Mouse (Mus musculus): ENCODE measurements around the gene Mrps12. TPM values are rescaled to one million over a fixed set of nuclear protein-coding genes. Genes with fewer than 3 reads are reported as not detected.
A peak's percentile ranks its signal among the peaks of the same experiment; 100 is the strongest.
"Not testable (repeated sequence)": the region's sequence is repeated elsewhere in the genome, so short reads cannot be mapped to it uniquely, and the experiment has no call there.

Mrps12 gene
- polyA plus RNA-seq, 1 experiment from 2014 or later, result 164 TPM

DNA sequence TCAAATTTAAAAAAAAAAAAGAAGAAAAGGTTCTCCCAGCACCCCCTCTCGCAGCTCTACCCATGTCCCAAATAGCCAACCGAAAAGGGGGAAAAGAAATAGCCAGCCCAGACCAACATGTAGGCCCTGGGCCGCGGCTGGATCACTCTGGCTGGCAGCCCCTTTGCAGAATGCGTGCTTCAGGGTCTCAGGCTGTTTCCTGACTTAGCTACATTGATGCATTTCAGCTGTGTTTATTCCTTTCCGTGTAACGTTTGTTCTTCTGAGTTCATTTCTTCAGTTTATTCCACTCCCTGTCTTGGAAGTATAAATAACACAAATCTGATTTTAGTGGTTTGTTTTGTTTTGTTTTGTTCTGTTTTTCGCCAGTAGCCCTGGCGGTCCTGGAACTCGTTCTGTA is 23.9 kb downstream of the Mrps12 start:
- Histone ChIP-seq H3K27me3 (replicated peaks; ENCODE audit: low read depth, poor library complexity, severe bottlenecking) (peaks cover 13% of the 10 kb centered on the region; the same call in 1 of the 2 replicates), H3K27ac (replicated peaks) (no peak overlapping the region), H3K36me3 (replicated peaks) (no peaks in the 10 kb centered on the region), H3K4me3 (no peak overlapping the region), H3K4me1 (peaks cover 27% of the 10 kb centered on the region), H3K9me3 (no peaks in the 10 kb centered on the region)
- no peak for DNase-seq (ENCODE audit: low spot score)
- 87% methylated on average over 10 of the region's 10 CpGs for WGBS

GRCm38 (mm10) chr7:28716590-28717281 is 24.9 kb downstream of the Mrps12 start, which contains the start of gene Fbxo17:
Gene Fbxo17 (plus strand): TSS chr7:28716804.
- Histone ChIP-seq H3K9me3 (no peaks in the 10 kb centered on the region), H3K36me3 (replicated peaks) (no peaks in the 10 kb centered on the region), H3K4me3 (peak within 1 kb of the TSS; percentile 65), H3K27ac (replicated peaks) (peak within 1 kb of the TSS; percentile 86), H3K27me3 (replicated peaks; ENCODE audit: low read depth, poor library complexity, severe bottlenecking) (peaks cover 13% of the 10 kb centered on the region; the same call in 1 of the 2 replicates), H3K4me1 (peaks cover 27% of the 10 kb centered on the region)
- 3% methylated on average over 36 of the region's 36 CpGs for WGBS
- DNase-seq (ENCODE audit: low spot score), result peak; percentile 88

GRCm38 (mm10) chr7:28715598-28715997 is 26.0 kb downstream of the Mrps12 start:
- DNase-seq (ENCODE audit: low spot score), result no peak
- Histone ChIP-seq H3K36me3 (replicated peaks) (no peaks in the 10 kb centered on the region), H3K27ac (replicated peaks) (no peak overlapping the region), H3K27me3 (replicated peaks; ENCODE audit: low read depth, poor library complexity, severe bottlenecking) (peaks cover 13% of the 10 kb centered on the region; the same call in 1 of the 2 replicates), H3K9me3 (no peaks in the 10 kb centered on the region), H3K4me3 (no peak overlapping the region), H3K4me1 (peaks cover 27% of the 10 kb centered on the region)
- whole genome bisulfite sequencing, result 98% methylated on average over 2 of the region's 2 CpGs

DNA sequence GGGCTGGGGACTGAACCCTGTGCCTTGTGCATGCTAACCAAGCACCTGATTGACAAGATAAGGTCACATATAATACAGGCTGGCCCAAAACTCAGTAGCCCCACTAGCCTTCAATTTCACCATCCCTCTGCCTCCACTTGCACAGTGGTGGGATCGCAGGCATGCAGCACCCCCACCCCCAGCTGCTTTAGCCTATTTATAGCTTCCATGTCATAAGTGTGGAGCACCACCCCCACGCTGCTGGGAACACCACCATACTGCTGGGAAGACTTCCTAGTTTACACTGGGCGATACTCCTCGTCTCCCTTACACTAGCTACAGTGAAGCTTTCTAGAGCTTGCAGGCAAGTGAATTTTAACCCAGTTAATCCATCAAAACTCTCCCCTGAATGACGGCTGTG is 27.0 kb downstream of the Mrps12 start:
- peaks cover 27% of the 10 kb centered on the region for H3K4me1 ChIP-seq
- no peak for DNase-seq (ENCODE audit: low spot score)
- H3K27me3 ChIP-seq (replicated peaks; ENCODE audit: low read depth, poor library complexity, severe bottlenecking), result peaks cover 13% of the 10 kb centered on the region; the same call in 1 of the 2 replicates
- WGBS, result 87% methylated on average over 5 of the region's 5 CpGs
- H3K4me3 ChIP-seq, result no peak overlapping the region
- H3K36me3 ChIP-seq (replicated peaks), result no peaks in the 10 kb centered on the region
- H3K9me3 ChIP-seq, result no peaks in the 10 kb centered on the region
- H3K27ac ChIP-seq (replicated peaks), result no peak overlapping the region

DNA sequence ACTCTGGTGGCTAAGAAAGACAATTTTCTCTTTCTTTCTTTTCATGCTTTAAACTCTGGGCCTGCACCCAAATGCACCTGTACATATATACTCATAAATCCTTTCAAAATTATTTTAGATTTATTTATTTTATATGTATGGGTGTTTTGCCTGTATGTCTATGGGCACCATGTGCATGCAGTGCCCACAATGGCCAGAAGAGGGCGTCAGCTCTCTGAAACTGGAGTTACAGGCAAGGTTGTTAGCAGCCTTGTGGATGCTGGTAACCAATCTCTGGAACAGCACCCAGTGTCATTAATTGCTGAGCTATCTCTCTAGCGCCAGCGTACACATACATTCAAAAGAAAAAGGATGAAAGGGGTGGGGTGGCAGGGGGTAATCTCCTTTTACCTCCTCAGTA is 30.7 kb downstream of the Mrps12 start:
- 66% methylated on average over 3 of the region's 3 CpGs for WGBS
- Histone ChIP-seq H3K4me1 (peaks cover 5% of the 10 kb centered on the region), H3K27ac (replicated peaks) (no peak overlapping the region), H3K36me3 (replicated peaks) (no peaks in the 10 kb centered on the region), H3K9me3 (no peaks in the 10 kb centered on the region), H3K27me3 (replicated peaks; ENCODE audit: low read depth, poor library complexity, severe bottlenecking) (peaks cover 10% of the 10 kb centered on the region; the same call in 1 of the 2 replicates), H3K4me3 (no peak overlapping the region)
- no peak for DNase-seq (ENCODE audit: low spot score)

- peaks cover 4% of the 10 kb centered on the region for H3K4me1 ChIP-seq
- no peak overlapping the region for H3K4me3 ChIP-seq
- no peaks in the 10 kb centered on the region for H3K36me3 ChIP-seq (replicated peaks)
- no peak for DNase-seq (ENCODE audit: low spot score)
- H3K27me3 ChIP-seq (replicated peaks; ENCODE audit: low read depth, poor library complexity, severe bottlenecking), result peaks cover 1% of the 10 kb centered on the region; the same call in 1 of the 2 replicates
- no peaks in the 10 kb centered on the region for H3K9me3 ChIP-seq
- no peak overlapping the region for H3K27ac ChIP-seq (replicated peaks)
Measured at GRCm38 (mm10) chr7:28709454-28709853, 32.2 kb downstream of the Mrps12 start.

DNA sequence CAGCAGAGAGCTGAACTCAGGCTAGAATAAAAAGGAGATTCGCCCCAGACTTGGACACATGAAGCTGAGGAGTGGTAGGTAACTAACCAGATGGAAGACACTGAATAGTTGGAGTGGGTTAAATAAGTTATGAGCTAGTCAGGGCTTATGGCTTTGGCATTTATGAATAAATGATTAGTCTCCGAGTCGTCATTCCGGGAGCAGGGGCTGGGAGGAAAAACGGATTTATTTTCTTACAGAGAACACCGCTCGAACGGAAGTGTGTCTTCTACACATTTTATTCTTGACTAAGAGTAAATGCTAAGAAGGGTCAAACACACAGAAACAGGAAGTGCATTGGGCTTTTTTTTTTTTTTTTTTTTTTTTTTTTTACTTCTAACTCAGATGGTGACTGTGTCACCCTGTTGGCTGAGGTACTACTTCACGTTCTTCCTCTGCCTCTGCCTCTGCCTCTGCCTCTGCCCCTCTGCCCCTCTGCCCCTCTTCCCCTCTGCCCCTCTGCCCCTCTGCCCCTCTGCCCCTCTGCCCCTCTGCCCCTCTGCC is 38.9 kb downstream of the Mrps12 start:
- 77% methylated on average over 9 of the region's 9 CpGs for WGBS
- Histone ChIP-seq H3K9me3 (peaks cover 9% of the 10 kb centered on the region; the same call in 1 of the 2 replicates), H3K4me3 (no peak overlapping the region), H3K27me3 (replicated peaks; ENCODE audit: low read depth, poor library complexity, severe bottlenecking) (no peaks in the 10 kb centered on the region), H3K4me1 (no peaks in the 10 kb centered on the region), H3K27ac (replicated peaks) (no peak overlapping the region), H3K36me3 (replicated peaks) (peaks cover 19% of the 10 kb centered on the region)
- DNase-seq (ENCODE audit: low spot score), result no peak

DNA sequence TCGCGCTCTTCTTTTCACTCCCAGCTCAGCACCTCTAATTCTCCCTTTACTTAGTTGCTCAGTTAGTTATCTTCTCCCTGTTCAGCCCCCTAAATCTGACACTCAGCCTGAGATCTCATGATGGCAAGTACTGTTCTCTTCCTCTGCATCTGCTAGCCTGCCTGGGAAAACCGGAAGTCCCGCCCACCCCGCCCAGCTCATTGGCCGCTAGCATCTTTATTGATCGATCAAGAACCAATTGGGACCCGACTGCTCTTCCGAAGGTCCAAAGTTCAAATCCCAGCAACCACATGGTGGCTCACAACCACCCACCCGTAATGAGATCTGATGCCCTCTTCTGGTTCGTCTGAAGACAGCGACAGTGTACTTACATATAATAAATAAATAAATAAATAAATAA is 40.3 kb downstream of the Mrps12 start:
- WGBS, result 95% methylated on average over 12 of the region's 12 CpGs
- H3K4me1 ChIP-seq; DNase-seq (ENCODE audit: low spot score); H3K27me3 ChIP-seq (replicated peaks; ENCODE audit: low read depth, poor library complexity, severe bottlenecking); H3K9me3 ChIP-seq; H3K27ac ChIP-seq (replicated peaks); H3K4me3 ChIP-seq: not testable (repeated sequence)
- peaks cover 19% of the 10 kb centered on the region for H3K36me3 ChIP-seq (replicated peaks)

DNA sequence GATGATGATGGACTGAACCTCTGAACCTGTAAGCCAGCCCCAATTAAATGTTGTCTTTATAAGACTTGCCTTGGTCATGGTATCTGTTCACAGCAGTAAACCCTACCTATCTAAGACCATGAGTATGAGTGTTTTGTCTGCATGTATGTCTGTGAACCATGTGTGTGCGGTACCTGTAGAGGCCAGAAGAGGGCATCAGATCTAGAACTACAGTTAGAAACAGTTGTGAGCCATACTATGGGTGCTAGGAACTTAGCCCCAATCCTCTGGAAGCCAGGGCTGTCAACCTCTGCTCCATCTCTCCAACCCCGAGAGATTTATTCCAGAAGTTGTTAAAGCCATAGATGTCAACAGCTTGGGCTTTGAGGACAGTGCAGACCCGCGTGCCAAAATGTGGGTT is 41.4 kb downstream of the Mrps12 start:
- Histone ChIP-seq H3K27ac (replicated peaks) (no peak overlapping the region), H3K9me3 (peaks cover 9% of the 10 kb centered on the region; the same call in 1 of the 2 replicates), H3K4me1 (no peaks in the 10 kb centered on the region), H3K36me3 (replicated peaks) (peaks cover 19% of the 10 kb centered on the region), H3K4me3 (no peak overlapping the region), H3K27me3 (replicated peaks; ENCODE audit: low read depth, poor library complexity, severe bottlenecking) (no peaks in the 10 kb centered on the region)
- no peak for DNase-seq (ENCODE audit: low spot score)
- 97% methylated on average over 4 of the region's 4 CpGs for WGBS

- Histone ChIP-seq H3K4me1 (peaks cover 27% of the 10 kb centered on the region), H3K36me3 (replicated peaks) (peaks cover 19% of the 10 kb centered on the region), H3K27ac (replicated peaks) (no peak overlapping the region), H3K27me3 (replicated peaks; ENCODE audit: low read depth, poor library complexity, severe bottlenecking) (peaks cover 24% of the 10 kb centered on the region), H3K4me3 (no peak overlapping the region), H3K9me3 (peaks cover 9% of the 10 kb centered on the region; the same call in 1 of the 2 replicates)
- 94% methylated on average over 11 of the region's 11 CpGs for WGBS
- DNase-seq (ENCODE audit: low spot score), result no peak
Measured at GRCm38 (mm10) chr7:28697277-28697676, 44.3 kb downstream of the Mrps12 start.

GRCm38 (mm10) chr7:28694966-28695511 is 46.6 kb downstream of the Mrps12 start:
- peaks cover 12% of the 10 kb centered on the region; the same call in 1 of the 2 replicates for H3K36me3 ChIP-seq (replicated peaks)
- no peak for DNase-seq (ENCODE audit: low spot score)
- peaks cover 27% of the 10 kb centered on the region for H3K4me1 ChIP-seq
- H3K4me3 ChIP-seq, result peak overlapping the region; percentile 65
- peak overlapping the region; percentile 67 for H3K27ac ChIP-seq (replicated peaks)
- peaks cover 4% of the 10 kb centered on the region; the same call in 1 of the 2 replicates for H3K9me3 ChIP-seq
- peaks cover 28% of the 10 kb centered on the region for H3K27me3 ChIP-seq (replicated peaks; ENCODE audit: low read depth, poor library complexity, severe bottlenecking)
- 45% methylated on average over 8 of the region's 8 CpGs for WGBS

- peaks cover 27% of the 10 kb centered on the region for H3K4me1 ChIP-seq
- peaks cover 28% of the 10 kb centered on the region for H3K27me3 ChIP-seq (replicated peaks; ENCODE audit: low read depth, poor library complexity, severe bottlenecking)
- H3K4me3 ChIP-seq, result peak overlapping the region; percentile 65
- 4% methylated on average over 14 of the region's 14 CpGs for WGBS
- peak overlapping the region; percentile 67 for H3K27ac ChIP-seq (replicated peaks)
- peaks cover 7% of the 10 kb centered on the region; the same call in 1 of the 2 replicates for H3K36me3 ChIP-seq (replicated peaks)
- DNase-seq (ENCODE audit: low spot score), result peak; percentile 73
- H3K9me3 ChIP-seq, result no peaks in the 10 kb centered on the region
Measured at GRCm38 (mm10) chr7:28694423-28694822, 47.2 kb downstream of the Mrps12 start.

Data from embryonic facial prominence, embryonic 10.5 days (tissue).